Mouse (Mus musculus): ENCODE measurements at regions not wholly inside any gene's neighbourhood (a gene's known extent, or its start where the extent isn't known, plus 50 kb on each side); places are given as distances from the start of the nearest gene placed in this dataset.

GRCm38 (mm10) chr14:104824926-104825325 lies 302.5 kb upstream of the Rnf219 start:
- no peak for DNase-seq

- DNase-seq: no peak
Observed at GRCm38 (mm10) chr14:104824224-104824623, 301.8 kb upstream of the Rnf219 start.

- no peak for DNase-seq
Observed at GRCm38 (mm10) chr14:104821903-104822573, 299.6 kb upstream of the Rnf219 start.

GRCm38 (mm10) chr14:104819106-104819505 lies 296.7 kb upstream of the Rnf219 start:
- no peak for DNase-seq

GRCm38 (mm10) chr14:104813977-104814584 lies 291.6 kb upstream of the Rnf219 start:
- peak; percentile 34 for DNase-seq

- no peak for DNase-seq
Observed at GRCm38 (mm10) chr14:104812006-104812405, 289.6 kb upstream of the Rnf219 start.

- DNase-seq: no peak
Observed at GRCm38 (mm10) chr14:104805332-104805731, 282.9 kb upstream of the Rnf219 start.

- DNase-seq: no peak
Observed at GRCm38 (mm10) chr14:104796348-104796965, 274.0 kb upstream of the Rnf219 start.

- DNase-seq: no peak
Observed at GRCm38 (mm10) chr14:104789346-104789745, 266.9 kb upstream of the Rnf219 start.

GRCm38 (mm10) chr14:104785066-104785465 lies 262.6 kb upstream of the Rnf219 start:
- DNase-seq: no peak

GRCm38 (mm10) chr14:104769938-104770337 lies 247.5 kb upstream of the Rnf219 start:
- DNase-seq: no peak

GRCm38 (mm10) chr14:104734213-104734612 lies 211.8 kb upstream of the Rnf219 start:
- no peak for DNase-seq

GRCm38 (mm10) chr14:104732036-104732435 lies 209.6 kb upstream of the Rnf219 start:
- DNase-seq: no peak

GRCm38 (mm10) chr14:104731319-104731995 lies 209.0 kb upstream of the Rnf219 start:
- no peak for DNase-seq

GRCm38 (mm10) chr14:104715651-104716050 lies 193.2 kb upstream of the Rnf219 start:
- peak; percentile 83 for DNase-seq

GRCm38 (mm10) chr14:104702283-104702893 lies 179.9 kb upstream of the Rnf219 start:
- no peak for DNase-seq

GRCm38 (mm10) chr14:104698962-104699361 lies 176.5 kb upstream of the Rnf219 start:
- DNase-seq: no peak

GRCm38 (mm10) chr14:104695101-104695500 lies 172.7 kb upstream of the Rnf219 start:
- DNase-seq: no peak

GRCm38 (mm10) chr14:104694174-104694803 lies 171.8 kb upstream of the Rnf219 start:
- no peak for DNase-seq

- DNase-seq: no peak
Observed at GRCm38 (mm10) chr14:104692616-104693015, 170.2 kb upstream of the Rnf219 start.

- no peak for DNase-seq
Observed at GRCm38 (mm10) chr14:104688440-104688839, 166.0 kb upstream of the Rnf219 start.

- no peak for DNase-seq
Observed at GRCm38 (mm10) chr14:104676810-104677209, 154.4 kb upstream of the Rnf219 start.

GRCm38 (mm10) chr14:104661696-104662095 lies 139.3 kb upstream of the Rnf219 start:
- no peak for DNase-seq

Measured in thymus, postnatal 25 days (tissue).